Mouse (Mus musculus) limb, embryonic 12.5 days (tissue): ENCODE measurements around the gene Kif5c. TPM values are rescaled to one million over a fixed set of nuclear protein-coding genes. Genes with fewer than 3 reads are reported as not detected.

Experiments
- ATAC-seq: fragments of 200-750 bp; cut with Nextera tagmentation; 2 replicates; pipeline ENCODE4 v1.8.0; 2017; ENCODE audit warnings: low read depth, moderate TSS enrichment; ENCODE audit not compliant: insufficient number of reproducible peaks, insufficient read depth, low FRiP score, low TSS enrichment
- H3K27ac ChIP-seq: fragments of 300-500 bp; sonication (generic); 2 replicates; pipeline ENCODE4 v1.5.1; 2016; ENCODE audit warnings: mild to moderate bottlenecking, moderate library complexity
- H3K27me3 ChIP-seq: fragments of 300-500 bp; sonication (generic); 2 replicates; pipeline ENCODE4 v1.6.1; 2016; ENCODE audit warnings: mild to moderate bottlenecking, moderate library complexity
- H3K36me3 ChIP-seq: fragments of 300-500 bp; sonication (generic); 2 replicates; pipeline ENCODE4 v1.6.1; 2016; ENCODE audit warnings: mild to moderate bottlenecking, moderate library complexity
- H3K4me1 ChIP-seq: fragments of 300-500 bp; sonication (generic); replicated peaks from 2 replicates; pipeline ENCODE4 v1.6.1; 2016
- H3K4me2 ChIP-seq: fragments of 300-500 bp; sonication (generic); 2 replicates; pipeline ENCODE4 v1.6.1; 2016; ENCODE audit warnings: mild to moderate bottlenecking, moderate library complexity
- H3K4me3 ChIP-seq: fragments of 300-500 bp; sonication (generic); replicated peaks from 2 replicates; pipeline ENCODE4 v1.5.1; 2016; ENCODE audit warnings: mild to moderate bottlenecking
- H3K9ac ChIP-seq: fragments of 300-500 bp; sonication (generic); replicated peaks from 2 replicates; pipeline ENCODE4 v1.6.1; 2016; ENCODE audit warnings: mild to moderate bottlenecking, moderate library complexity
- H3K9me3 ChIP-seq: fragments of 300-500 bp; sonication (generic); 2 replicates; pipeline ENCODE4 v1.6.1; 2016; ENCODE audit warnings: mild to moderate bottlenecking, moderate library complexity
- WGBS: fragments of 180-500 bp; shearing (Covaris S2); methylation state at CpG from one replicate; pipeline ENCODE4 v1.1.7; 2016; 5-methylcytosine and 5-hydroxymethylcytosine counted together
- polyA plus RNA-seq: library from polyadenylated mRNA; unstranded; fragments of >200 nt; fragmentation: Nextera tagmentation; extraction: Ambion mirVana; gene quantifications from 2 replicates; pipeline ENCODE4 v1.2.1, GENCODE M21; 2016

Kif5c gene
- polyA plus RNA-seq, 1 experiment from 2014 or later = 15.0 TPM

GRCm38 (mm10) chr2:49671753-49672500 is 52.8 kb downstream of the Kif5c start:
- no peaks in the 10 kb centered on the region; the same call in 1 of the 2 replicates for H3K36me3 ChIP-seq
- peaks cover 20% of the 10 kb centered on the region for H3K4me1 ChIP-seq
- no peak overlapping the region for H3K27ac ChIP-seq
- no peaks in the 10 kb centered on the region for H3K27me3 ChIP-seq
- H3K4me2 ChIP-seq = no peak overlapping the region
- no peaks in the 10 kb centered on the region for H3K9me3 ChIP-seq
- 39% methylated on average over 12 of the region's 12 CpGs for WGBS
- ATAC-seq = no peak
- H3K9ac ChIP-seq = no peak overlapping the region
- H3K4me3 ChIP-seq = no peak overlapping the region

GRCm38 (mm10) chr2:49672501-49672874 is 53.4 kb downstream of the Kif5c start:
- Histone ChIP-seq H3K36me3 (no peaks in the 10 kb centered on the region; the same call in 1 of the 2 replicates), H3K27ac (no peak overlapping the region), H3K27me3 (no peaks in the 10 kb centered on the region), H3K4me3 (no peak overlapping the region), H3K4me1 (peaks cover 20% of the 10 kb centered on the region), H3K9ac (no peak overlapping the region), H3K9me3 (no peaks in the 10 kb centered on the region), H3K4me2 (no peak overlapping the region)
- no peak for ATAC-seq
- 75% methylated on average over 7 of the region's 7 CpGs for WGBS

DNA sequence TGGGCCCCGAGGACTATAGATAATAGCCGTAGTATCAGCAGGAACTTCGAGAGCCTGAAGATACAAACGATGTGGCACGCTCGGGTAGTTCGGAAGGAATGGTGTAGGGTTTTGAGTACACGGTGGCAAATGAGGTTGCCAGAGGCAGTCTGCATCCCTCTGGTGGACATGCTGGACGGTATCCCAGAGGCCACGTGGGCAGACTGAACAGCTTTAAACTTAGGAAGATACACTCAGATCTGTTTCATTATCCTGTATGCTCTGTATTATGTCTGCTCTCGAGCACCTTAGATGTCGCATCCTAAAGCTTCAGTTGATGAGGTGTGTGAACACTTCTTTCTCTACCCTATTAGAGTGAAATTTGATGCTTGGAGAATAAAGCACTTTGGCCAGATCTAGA is 56.9 kb downstream of the Kif5c start:
- H3K4me2 ChIP-seq = no peak overlapping the region
- no peak for ATAC-seq
- H3K36me3 ChIP-seq = peaks cover 4% of the 10 kb centered on the region; the same call in 1 of the 2 replicates
- no peaks in the 10 kb centered on the region for H3K9me3 ChIP-seq
- H3K9ac ChIP-seq = no peak overlapping the region
- no peak overlapping the region for H3K27ac ChIP-seq
- peaks cover 37% of the 10 kb centered on the region for H3K4me1 ChIP-seq
- H3K4me3 ChIP-seq = no peak overlapping the region
- H3K27me3 ChIP-seq = no peaks in the 10 kb centered on the region
- 79% methylated on average over 12 of the region's 12 CpGs for WGBS

GRCm38 (mm10) chr2:49678386-49678785 is 59.3 kb downstream of the Kif5c start:
- Histone ChIP-seq H3K9ac (no peak overlapping the region), H3K27ac (no peak overlapping the region), H3K9me3 (no peaks in the 10 kb centered on the region), H3K27me3 (no peaks in the 10 kb centered on the region), H3K4me3 (no peak overlapping the region), H3K4me1 (peaks cover 24% of the 10 kb centered on the region), H3K36me3 (peaks cover 7% of the 10 kb centered on the region; the same call in 1 of the 2 replicates), H3K4me2 (no peak overlapping the region)
- no peak for ATAC-seq
- 52% methylated on average over 7 of the region's 7 CpGs for WGBS

GRCm38 (mm10) chr2:49679135-49679964 is 60.3 kb downstream of the Kif5c start:
- 65% methylated on average over 16 of the region's 16 CpGs for WGBS
- Histone ChIP-seq H3K4me2 (no peak overlapping the region), H3K27ac (no peak overlapping the region), H3K4me3 (no peak overlapping the region), H3K27me3 (no peaks in the 10 kb centered on the region), H3K9ac (no peak overlapping the region), H3K36me3 (peaks cover 7% of the 10 kb centered on the region; the same call in 1 of the 2 replicates), H3K4me1 (peaks cover 34% of the 10 kb centered on the region), H3K9me3 (no peaks in the 10 kb centered on the region)
- ATAC-seq = no peak

DNA sequence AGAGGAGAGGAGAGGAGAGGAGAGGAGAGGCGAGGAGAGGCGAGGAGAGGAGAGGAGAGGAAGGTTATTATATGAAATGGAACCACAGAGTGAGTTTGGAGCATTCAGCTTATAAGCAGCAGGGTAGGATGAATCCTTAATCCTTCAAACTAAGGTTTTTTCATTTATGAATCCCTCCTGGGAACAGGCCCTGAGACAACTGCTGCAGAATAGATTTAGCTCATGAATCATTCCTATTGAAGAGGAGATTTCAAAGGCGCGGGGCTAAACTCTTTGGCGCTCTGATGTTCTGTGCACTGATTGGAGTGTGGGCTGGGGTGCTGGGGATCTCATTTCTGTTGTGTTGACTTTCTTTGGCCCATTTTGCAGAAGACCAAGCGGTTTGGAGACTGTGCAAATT is 63.7 kb downstream of the Kif5c start:
- Histone ChIP-seq H3K9me3 (no peaks in the 10 kb centered on the region), H3K4me1 (peaks cover 33% of the 10 kb centered on the region), H3K4me2 (no peak overlapping the region), H3K4me3 (no peak overlapping the region), H3K36me3 (peaks cover 7% of the 10 kb centered on the region; the same call in 1 of the 2 replicates), H3K27ac (no peak overlapping the region), H3K9ac (no peak overlapping the region), H3K27me3 (no peaks in the 10 kb centered on the region)
- no peak for ATAC-seq
- whole genome bisulfite sequencing = 86% methylated on average over 6 of the region's 6 CpGs

GRCm38 (mm10) chr2:49684808-49685207 is 65.7 kb downstream of the Kif5c start:
- Histone ChIP-seq H3K4me3 (no peak overlapping the region), H3K36me3 (peaks cover 7% of the 10 kb centered on the region; the same call in 1 of the 2 replicates), H3K4me1 (peaks cover 19% of the 10 kb centered on the region), H3K27ac (peak overlapping the region; percentile 45; the same call in 1 of the 2 replicates), H3K9me3 (no peaks in the 10 kb centered on the region), H3K27me3 (no peaks in the 10 kb centered on the region), H3K4me2 (no peak overlapping the region), H3K9ac (no peak overlapping the region)
- no peak for ATAC-seq
- 84% methylated on average over 2 of the region's 2 CpGs for WGBS

GRCm38 (mm10) chr2:49690421-49690826 is 71.3 kb downstream of the Kif5c start:
- Histone ChIP-seq H3K9ac (no peak overlapping the region), H3K4me1 (peaks cover 22% of the 10 kb centered on the region), H3K4me3 (no peak overlapping the region), H3K4me2 (peak overlapping the region; percentile 7; the same call in 1 of the 2 replicates), H3K27ac (0 out of 2 replicates have a peak overlapping the region, but pooled peaks have one; percentile 56), H3K27me3 (no peaks in the 10 kb centered on the region), H3K36me3 (peaks cover 11% of the 10 kb centered on the region; the same call in 1 of the 2 replicates), H3K9me3 (no peaks in the 10 kb centered on the region)
- 43% methylated on average over 9 of the region's 9 CpGs for WGBS
- ATAC-seq = peak; percentile 58; the same call in 1 of the 2 replicates

DNA sequence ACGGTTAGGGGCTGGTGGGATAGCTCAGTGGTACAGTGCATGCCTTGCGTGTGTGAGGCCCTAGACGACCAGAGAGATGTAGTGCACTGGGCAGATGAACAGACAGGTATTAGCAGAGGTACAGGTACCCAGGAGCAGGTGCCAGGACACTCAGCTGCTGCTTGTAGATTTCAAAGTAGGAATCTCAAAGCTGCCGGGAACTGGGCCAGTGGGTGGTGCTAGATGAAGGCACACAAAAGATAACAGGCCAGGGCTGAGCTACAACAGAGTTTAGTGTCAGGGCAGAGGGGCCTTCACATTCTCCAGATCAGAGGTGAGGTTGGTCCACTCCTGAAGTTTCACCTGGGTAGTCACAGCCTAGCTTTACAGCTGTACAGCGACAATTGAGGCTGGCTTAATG is 72.3 kb downstream of the Kif5c start:
- Histone ChIP-seq H3K27me3 (no peaks in the 10 kb centered on the region), H3K4me3 (no peak overlapping the region), H3K36me3 (peaks cover 18% of the 10 kb centered on the region; the same call in 1 of the 2 replicates), H3K9me3 (no peaks in the 10 kb centered on the region), H3K27ac (peak overlapping the region; percentile 56; the same call in 1 of the 2 replicates), H3K9ac (no peak overlapping the region), H3K4me2 (no peak overlapping the region), H3K4me1 (peaks cover 22% of the 10 kb centered on the region)
- ATAC-seq = no peak
- 81% methylated on average over 5 of the region's 5 CpGs for WGBS

- H3K9ac ChIP-seq = no peak overlapping the region
- no peak overlapping the region for H3K4me2 ChIP-seq
- H3K4me1 ChIP-seq = peaks cover 19% of the 10 kb centered on the region
- no peak overlapping the region for H3K4me3 ChIP-seq
- H3K9me3 ChIP-seq = no peaks in the 10 kb centered on the region
- H3K36me3 ChIP-seq = peaks cover 30% of the 10 kb centered on the region; the same call in 1 of the 2 replicates
- no peaks in the 10 kb centered on the region for H3K27me3 ChIP-seq
- ATAC-seq = no peak
- H3K27ac ChIP-seq = no peak overlapping the region
- 82% methylated on average over 10 of the region's 10 CpGs for WGBS
Observed at GRCm38 (mm10) chr2:49694727-49695126, 75.6 kb downstream of the Kif5c start.

DNA sequence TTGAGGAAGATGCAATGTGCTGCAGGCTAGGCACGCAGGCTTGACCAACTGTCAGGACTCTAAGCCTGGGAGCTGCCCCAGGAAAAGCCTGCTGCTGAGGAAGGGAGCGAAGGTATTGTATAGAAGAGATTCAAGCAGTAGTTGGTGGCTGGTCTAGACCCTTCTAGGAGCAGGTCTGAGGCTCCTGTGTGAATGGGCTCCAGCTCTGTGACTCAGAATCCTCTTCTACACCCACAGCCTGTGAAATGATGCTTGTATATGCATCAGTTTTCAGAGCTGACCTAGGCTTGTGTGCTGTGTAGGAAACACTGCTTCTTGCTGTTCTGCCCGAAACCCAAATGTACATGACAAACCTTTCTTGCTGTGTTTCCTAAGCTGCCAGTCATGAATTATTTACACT is 76.4 kb downstream of the Kif5c start:
- WGBS = 88% methylated on average over 3 of the region's 3 CpGs

More for the DNA sequence above, 76.4 kb downstream of the Kif5c start:
- Histone ChIP-seq H3K9ac (no peak overlapping the region), H3K36me3 (peaks cover 36% of the 10 kb centered on the region; the same call in 1 of the 2 replicates), H3K4me3 (no peak overlapping the region), H3K4me2 (no peak overlapping the region), H3K27ac (no peak overlapping the region), H3K9me3 (no peaks in the 10 kb centered on the region), H3K4me1 (peaks cover 12% of the 10 kb centered on the region), H3K27me3 (no peaks in the 10 kb centered on the region)
- no peak for ATAC-seq
